Mouse (Mus musculus): ENCODE measurements around the gene Gdf5.

GRCm38 (mm10) chr2:155903632-155904008, 41.5 kb downstream of the Gdf5 start:
- TF ChIP-seq MAFK (IDR thresholded peaks at IDR 0.05; ENCODE audit: insufficient read depth, low read depth, low read length) (no peak), HCFC1 (IDR thresholded peaks at IDR 0.05; ENCODE audit: borderline replicate concordance, insufficient read depth, low read length) (no peak), ZNF384 (IDR thresholded peaks at IDR 0.05; ENCODE audit: low read depth, low read length) (no peak), CHD2 (IDR thresholded peaks at IDR 0.05; ENCODE audit: low read depth, low read length) (no peak), ZC3H11A (IDR thresholded peaks at IDR 0.05; ENCODE audit: borderline replicate concordance, low read depth, low read length) (no peak)
